Comparison of ENCODE assay signal across 34 mouse cellular contexts in the genomic region with DNA sequence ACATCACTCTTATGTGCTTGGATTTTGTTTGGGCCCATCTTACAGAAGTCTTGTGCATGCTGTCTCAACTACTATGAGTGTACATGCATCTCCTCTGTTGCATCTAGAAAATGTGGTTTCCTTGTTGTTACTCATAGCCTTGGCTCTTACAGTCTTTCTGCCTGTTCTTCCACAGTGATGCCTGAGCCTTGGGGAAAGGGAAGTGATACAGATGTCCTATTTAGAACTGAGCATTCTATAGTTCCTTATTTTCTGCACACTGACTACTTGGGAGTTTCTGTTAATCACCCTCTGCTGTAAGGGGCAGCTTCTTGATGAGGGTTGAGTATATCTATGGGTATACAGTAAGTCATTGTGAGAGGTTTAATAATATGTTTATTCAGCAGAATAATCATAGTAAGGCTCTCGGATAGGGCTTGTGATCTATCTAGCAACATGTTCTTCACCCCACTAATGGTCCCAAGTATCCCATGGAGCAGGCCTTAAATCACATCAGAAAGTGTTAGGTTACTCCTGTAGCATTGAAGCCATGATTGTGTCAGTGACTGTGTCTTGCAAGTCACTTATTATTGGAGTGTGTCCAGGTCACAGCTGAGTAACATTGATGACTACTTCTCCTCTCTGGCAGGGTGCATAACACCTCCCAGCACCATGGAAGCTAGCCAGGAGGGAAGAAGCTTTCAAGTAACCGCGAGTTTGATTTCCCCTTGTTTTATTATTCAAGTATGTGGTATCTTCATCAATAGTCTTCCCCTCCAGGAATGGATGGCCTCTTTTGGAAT. TPM values are rescaled to one million over a fixed set of nuclear protein-coding genes. Genes with fewer than 3 reads are reported as not detected.
DNase-seq lines count a peak whose midpoint lies in the region; ATAC-seq and TF ChIP-seq lines count a peak whose summit lies in the region.
"Had no signal": no experiment of that assay in that cellular context is flagged by ENCODE, and none has a peak within 500 bp of the region (broad histone marks: within the 10 kb centered on the region; RNA-seq: fewer than 3 reads in every experiment).

No protein-coding gene starts in this region.

- DNase-seq in adrenal gland, adult 2 months, result peak; percentile 43
- no peak for DNase-seq in adrenal gland, adult 18-20 months (ENCODE audit: low spot score in 2 of 2)
- peak; percentile 36 for DNase-seq in kidney, adult 2 months
- DNase-seq in lung, postnatal 10 days, result peak; percentile 48
- DNase-seq in lung, postnatal 14 days, result no peak
- DNase-seq: cerebellum, adult 2 months; cerebellum, postnatal 14 days; gastrocnemius, postnatal 10 days; layer of hippocampus, postnatal 36 days; spleen, adult 18-20 months; thymus, postnatal 14 days had no signal

- no peak for ATAC-seq in kidney, embryonic 15.5 days (replicated peaks; ENCODE audit: low FRiP score)
- peak; percentile 51 to 53 for ATAC-seq in hematopoietic stem cell, adult 5-6 weeks (replicated peaks in 1 of 2; ENCODE audit: insufficient read depth in 1 of 2, low FRiP score in 2 of 2, low TSS enrichment in 1 of 2, low read depth in 1 of 2, poor library complexity in 2 of 2, severe bottlenecking in 2 of 2)
- no peak for ATAC-seq in monocyte, adult 5-6 weeks (replicated peaks; ENCODE audit: insufficient number of reproducible peaks, low FRiP score, low TSS enrichment, poor library complexity, severe bottlenecking)
- ATAC-seq: forebrain, embryonic 13.5 days; hindbrain, embryonic 16.5 days; intestine, embryonic 15.5 days; midbrain, embryonic 13.5 days had no signal

- no peak for TF ChIP-seq CTCF in kidney, adult 2 months (conservative IDR thresholded peaks at IDR 0.05; ENCODE audit: insufficient read depth, insufficient read length, low read depth, low read length)

- H3K4me2 ChIP-seq in kidney, embryonic 15.5 days, result no peak overlapping the region
- H3K4me2 ChIP-seq: embryonic facial prominence, embryonic 15.5 days; forebrain, embryonic 13.5 days; heart, embryonic 12.5 days; intestine, embryonic 15.5 days; liver, embryonic 15.5 days; midbrain, embryonic 13.5 days; neural tube, embryonic 15.5 days had no signal

- no peaks in the 10 kb centered on the region for H3K36me3 ChIP-seq in kidney, adult 2 months (ENCODE audit: control insufficient read depth, insufficient read depth, low read length)
- no peaks in the 10 kb centered on the region for H3K36me3 ChIP-seq in kidney, embryonic 15.5 days
- H3K36me3 ChIP-seq: embryonic facial prominence, embryonic 10.5 days; embryonic facial prominence, embryonic 15.5 days; G1E; heart, embryonic 12.5 days; hindbrain, embryonic 10.5 days; intestine, embryonic 15.5 days; liver, embryonic 15.5 days; midbrain, embryonic 13.5 days; neural tube, embryonic 15.5 days had no signal

- no peaks in the 10 kb centered on the region for H3K4me1 ChIP-seq in kidney, adult 2 months (ENCODE audit: control insufficient read depth, insufficient read depth, low read length)
- no peaks in the 10 kb centered on the region for H3K4me1 ChIP-seq in kidney, embryonic 15.5 days
- H3K4me1 ChIP-seq: embryonic facial prominence, embryonic 10.5 days; embryonic facial prominence, embryonic 15.5 days; forebrain, embryonic 13.5 days; heart, embryonic 12.5 days; hindbrain, embryonic 10.5 days; intestine, embryonic 15.5 days; liver, embryonic 15.5 days; megakaryocyte, embryonic 14.5 days; midbrain, embryonic 13.5 days; neural tube, embryonic 15.5 days had no signal

- no peaks in the 10 kb centered on the region for H3K27me3 ChIP-seq in kidney, adult 2 months (replicated peaks; ENCODE audit: control insufficient read depth, insufficient read depth, low read length)
- H3K27me3 ChIP-seq in kidney, embryonic 15.5 days, result no peaks in the 10 kb centered on the region
- H3K27me3 ChIP-seq: embryonic facial prominence, embryonic 15.5 days; forebrain, embryonic 13.5 days; heart, embryonic 12.5 days; intestine, embryonic 15.5 days; liver, embryonic 15.5 days; megakaryocyte, embryonic 14.5 days; midbrain, embryonic 13.5 days; neural tube, embryonic 15.5 days had no signal

- no peak overlapping the region for H3K9ac ChIP-seq in kidney, embryonic 15.5 days
- H3K9ac ChIP-seq: embryonic facial prominence, embryonic 15.5 days; forebrain, embryonic 13.5 days; heart, embryonic 12.5 days; intestine, embryonic 15.5 days; liver, embryonic 15.5 days; midbrain, embryonic 13.5 days; neural tube, embryonic 15.5 days had no signal

- H3K27ac ChIP-seq in kidney, adult 2 months (ENCODE audit: insufficient read depth, low read depth, low read length), result no peak overlapping the region
- H3K27ac ChIP-seq in kidney, embryonic 15.5 days, result no peak overlapping the region
- H3K27ac ChIP-seq: embryonic facial prominence, embryonic 10.5 days; embryonic facial prominence, embryonic 15.5 days; forebrain, embryonic 13.5 days; hindbrain, embryonic 10.5 days; intestine, embryonic 15.5 days; kidney, postnatal 0 days; liver, embryonic 15.5 days; midbrain, embryonic 13.5 days; neural tube, embryonic 15.5 days had no signal

- no peaks in the 10 kb centered on the region for H3K9me3 ChIP-seq in kidney, embryonic 15.5 days (replicated peaks)
- H3K9me3 ChIP-seq: embryonic facial prominence, embryonic 10.5 days; embryonic facial prominence, embryonic 15.5 days; forebrain, embryonic 13.5 days; G1E; hindbrain, embryonic 10.5 days; intestine, embryonic 15.5 days; liver, embryonic 15.5 days; midbrain, embryonic 13.5 days; neural tube, embryonic 15.5 days had no signal

- H3K4me3 ChIP-seq in kidney, adult 2 months (ENCODE audit: insufficient read depth, low read depth, low read length), result no peak overlapping the region
- H3K4me3 ChIP-seq in kidney, embryonic 15.5 days (replicated peaks), result no peak overlapping the region
- H3K4me3 ChIP-seq: embryonic facial prominence, embryonic 10.5 days; embryonic facial prominence, embryonic 15.5 days; forebrain, embryonic 13.5 days; heart, embryonic 12.5 days; hindbrain, embryonic 10.5 days; intestine, embryonic 15.5 days; liver, embryonic 15.5 days; megakaryocyte, embryonic 14.5 days; midbrain, embryonic 13.5 days; neural tube, embryonic 15.5 days had no signal

- TF ChIP-seq POLR2A in kidney, adult 2 months (IDR thresholded peaks at IDR 0.05; ENCODE audit: low read depth, low read length), result no peak

- 52% methylated on average over 3 of the region's 3 CpGs for WGBS in kidney, adult 2 months
- WGBS in kidney, embryonic 15.5 days, result 69% methylated on average over 3 of the region's 3 CpGs

RNA-seq across cellular contexts. Expression of a gene that starts 21.6 kb away (rescaled TPM):
- not detected for total RNA-seq in adrenal gland, adult 2 months (2021)
- not detected in 2 replicates for polyA plus RNA-seq in adrenal gland, adult 2 months (2012; rRNA removed)
- total RNA-seq in adrenal gland, adult 18-20 months (2021), result not detected
- polyA plus RNA-seq in kidney, adult 2 months (2012; rRNA removed), result 0.10 and 0.14 TPM in 2 replicates
- polyA plus RNA-seq in kidney, embryonic 15.5 days (2015; fragmentation: Nextera tagmentation; extraction: Ambion mirVana), result not detected in 2 replicates
- not detected in 2 replicates for total RNA-seq in hematopoietic stem cell, adult 5-6 weeks (2017)
- not detected in 3 replicates for total RNA-seq in monocyte, adult 5-6 weeks (2017)
- total RNA-seq: adrenal gland, postnatal 36 days; G1E; gastrocnemius, postnatal 10 days; layer of hippocampus, postnatal 36 days; liver, adult 2 months had no signal
- polyA plus RNA-seq: cerebellum, adult 2 months; embryonic facial prominence, embryonic 10.5 days; embryonic facial prominence, embryonic 15.5 days; forebrain, embryonic 13.5 days; G1E; heart, embryonic 12.5 days; heart, postnatal 0 days; hindbrain, embryonic 10.5 days; hindbrain, embryonic 16.5 days; intestine, embryonic 15.5 days; kidney, postnatal 0 days; large intestine, adult 2 months; limb, embryonic 11.5 days; liver, adult 2 months; liver, embryonic 15.5 days; lung, embryonic 16.5 days; midbrain, embryonic 13.5 days; neural tube, embryonic 15.5 days; stomach, embryonic 16.5 days had no signal

Comparison
In these comparisons a context has a peak if more than half of its experiments do, and no peak if none do; other contexts are left out.
1. DNase-seq: peak in adrenal gland, adult 2 months (single experiment), kidney, adult 2 months (single experiment) and lung, postnatal 10 days (single experiment); none in adrenal gland, adult 18-20 months (0 of 2) and lung, postnatal 14 days (single experiment).
2. ATAC-seq: peak in hematopoietic stem cell, adult 5-6 weeks (2 of 2); none in kidney, embryonic 15.5 days (single experiment) and monocyte, adult 5-6 weeks (single experiment).